ENCODE assay signal across 15 mouse cellular contexts in the genomic region with DNA sequence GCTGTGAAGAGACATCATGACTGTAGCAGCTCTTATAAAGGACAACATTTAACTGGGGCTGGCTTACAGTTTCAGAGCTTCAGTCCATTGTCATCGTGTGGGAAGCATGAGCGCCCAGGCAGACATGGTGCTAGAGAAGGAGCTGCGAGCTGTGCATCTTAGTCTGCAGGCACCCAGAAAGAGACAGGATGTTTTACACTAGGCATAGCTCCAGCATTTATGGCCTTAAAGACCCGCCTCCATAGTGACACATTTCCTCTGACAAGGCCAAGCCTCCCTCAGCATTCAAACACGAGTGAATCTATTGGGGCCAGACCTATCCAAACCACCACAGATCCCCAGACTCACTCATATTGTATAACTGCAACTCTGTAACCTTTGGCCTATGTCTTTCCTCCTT.
"Had no signal": no experiment of that assay in that cellular context is flagged by ENCODE, and none has a peak within 500 bp of the region (broad histone marks: within the 10 kb centered on the region; RNA-seq: fewer than 3 reads in every experiment).

No protein-coding gene starts in this region.

- H3K9me3 ChIP-seq: midbrain, embryonic 10.5 days; midbrain, embryonic 12.5 days; neural tube, embryonic 12.5 days; stomach, embryonic 15.5 days had no signal

- H3K4me2 ChIP-seq: lung, embryonic 14.5 days; midbrain, embryonic 12.5 days; neural tube, embryonic 12.5 days; stomach, embryonic 15.5 days had no signal

- H3K4me1 ChIP-seq: midbrain, embryonic 12.5 days had no signal

- H3K36me3 ChIP-seq: midbrain, embryonic 10.5 days; midbrain, embryonic 12.5 days; neural tube, embryonic 12.5 days; stomach, embryonic 15.5 days had no signal

- H3K27me3 ChIP-seq: neural tube, embryonic 12.5 days; stomach, embryonic 15.5 days had no signal

- H3K27ac ChIP-seq: liver, embryonic 14.5 days; midbrain, embryonic 10.5 days; midbrain, embryonic 12.5 days; neural tube, embryonic 12.5 days; stomach, embryonic 15.5 days; stomach, postnatal 0 days had no signal

- H3K4me3 ChIP-seq: midbrain, embryonic 10.5 days; midbrain, embryonic 12.5 days; myocyte; neural tube, embryonic 12.5 days; stomach, embryonic 15.5 days had no signal

- ATAC-seq: midbrain, embryonic 16.5 days had no signal

- H3K9ac ChIP-seq: liver, embryonic 14.5 days; lung, embryonic 14.5 days; midbrain, embryonic 12.5 days; neural tube, embryonic 12.5 days; stomach, embryonic 15.5 days had no signal

- DNase-seq: lung, adult 18-20 months; lung, embryonic 14.5 days; midbrain, embryonic 14.5 days; right cerebral cortex, postnatal 14 days; thymus, adult 2 months; thymus, postnatal 25 days; thymus, postnatal 4 days had no signal
